Mouse (Mus musculus): ENCODE measurements around the gene Vps53.

GRCm38 (mm10) chr11:76084943-76085342 lies 94.5 kb downstream of the Vps53 start:
- TF ChIP-seq CTCF (IDR thresholded peaks at IDR 0.05) (no peak), EP300 (IDR thresholded peaks at IDR 0.05) (no peak)
